Comparison of ENCODE assay signal across 8 mouse cellular contexts in genomic region chr2:32846805-32847467, GRCm38 (mm10). TPM values are rescaled to one million over a fixed set of nuclear protein-coding genes. Genes with fewer than 3 reads are reported as not detected.
A peak's percentile ranks its signal among the peaks of the same experiment; 100 is the strongest.
DNase-seq lines count a peak whose midpoint lies in the region; ATAC-seq lines count a peak whose summit lies in the region.

Stxbp1 (minus strand) TSS chr2:32847245.

- no peaks in the 10 kb centered on the region for H3K9me3 ChIP-seq in hindbrain, embryonic 14.5 days (ENCODE audit: control insufficient read depth, low read length)

- H3K4me2 ChIP-seq in hindbrain, embryonic 14.5 days (replicated peaks) = peak within 1 kb of the TSS; percentile 75

- WGBS in hindbrain, embryonic 14.5 days = 1% methylated on average over 59 of the region's 78 CpGs
- 2% methylated on average over 64 of the region's 78 CpGs for WGBS in macrophage (ENCODE audit: missing documents)

- peak within 1 kb of the TSS; percentile 88 for H3K4me3 ChIP-seq in hindbrain, embryonic 14.5 days (replicated peaks; ENCODE audit: low read length)
- H3K4me3 ChIP-seq in macrophage (ENCODE audit: inconsistent target) = peak within 1 kb of the TSS; percentile 70

- ATAC-seq in hindbrain, embryonic 14.5 days (ENCODE audit: low FRiP score) = peak; percentile 94

- DNase-seq in WW6 (ENCODE audit: low read depth, low spot score) = peak; percentile 65
- peak; percentile 93 to 98 for DNase-seq in cerebellum, postnatal 25 days
- peak; percentile 63 to 78 for DNase-seq in frontal cortex, postnatal 25 days (ENCODE audit: low spot score in 2 of 2)
- DNase-seq in hindbrain, embryonic 14.5 days (ENCODE audit: low spot score) = peak; percentile 94
- DNase-seq in left cerebral cortex, adult 18-20 months (ENCODE audit: low spot score in 2 of 2) = peak; percentile 87 to 93
- DNase-seq in retina, postnatal 7 days (ENCODE audit: low read depth, low spot score) = peak; percentile 85
- DNase-seq in urinary bladder, adult 18-20 months (ENCODE audit: low spot score in 2 of 2) = peak; percentile 76 to 85

- no peaks in the 10 kb centered on the region for H3K27me3 ChIP-seq in hindbrain, embryonic 14.5 days (ENCODE audit: control insufficient read depth, insufficient read depth, low read length)

- peaks cover 3% of the 10 kb centered on the region; the same call in 1 of the 2 replicates for H3K36me3 ChIP-seq in hindbrain, embryonic 14.5 days (replicated peaks; ENCODE audit: control insufficient read depth, insufficient read depth)
- H3K36me3 ChIP-seq in macrophage (ENCODE audit: inconsistent target) = no peaks in the 10 kb centered on the region

- H3K9ac ChIP-seq in hindbrain, embryonic 14.5 days = peak within 1 kb of the TSS; percentile 94

- peak within 1 kb of the TSS; percentile 94 for H3K27ac ChIP-seq in hindbrain, embryonic 14.5 days
- H3K27ac ChIP-seq in macrophage = peak within 1 kb of the TSS; percentile 15; the same call in 1 of the 2 replicates

- H3K4me1 ChIP-seq in hindbrain, embryonic 14.5 days (replicated peaks; ENCODE audit: control insufficient read depth, insufficient read depth, low read length) = peaks cover 22% of the 10 kb centered on the region

- H3K79me2 ChIP-seq in macrophage (ENCODE audit: inconsistent target) = peaks cover 18% of the 10 kb centered on the region; the same call in 1 of the 2 replicates

RNA-seq across cellular contexts. Expression of gene Stxbp1, which starts in this region (rescaled TPM):
- 275 and 317 TPM in 2 replicates for polyA plus RNA-seq in hindbrain, embryonic 14.5 days (2014; fragmentation: Nextera tagmentation; extraction: Ambion mirVana)
- 1,000 to 10,000 TPM in 1 of 2 experiments, 100 to 1,000 TPM in 1; 951 to 1,006 TPM for total RNA-seq in left cerebral cortex, adult 18-20 months (2021)
- 10 to 100 TPM; 17.2 to 71.6 (median 25.6) TPM for total RNA-seq in macrophage (2018; cell fraction: chromatin; rRNA removed)
- 10 to 100 TPM; 10.5 to 25.5 (median 16.1) TPM for total RNA-seq in macrophage (2018; cell fraction: cytosol; rRNA removed)
- total RNA-seq in macrophage (2018; cell fraction: nucleus; rRNA removed) = 10 to 100 TPM; 14.4 to 64.5 (median 22.2) TPM
- polyA plus RNA-seq in macrophage (2018) = 9.7 to 16.3 TPM (median 12.2 TPM) in 3 replicates

Comparison
In these comparisons a context has a peak if more than half of its experiments do, and no peak if none do; other contexts are left out.
1. Peak in every context shown above with its lines: DNase-seq, ATAC-seq, H3K4me3 ChIP-seq and H3K27ac ChIP-seq.
2. RNA of gene Stxbp1 (polyA plus RNA-seq): 275 to 317 TPM in hindbrain, embryonic 14.5 days; 9.7 to 16.3 TPM in macrophage; every median in the first group is over 10 times any median in the second.